Mouse (Mus musculus): ENCODE data around the gene Slc28a3.

- TF ChIP-seq CTCF (IDR thresholded peaks at IDR 0.05; ENCODE audit: control insufficient read depth, insufficient read depth, low read length) = no peak
- no peak for TF ChIP-seq POLR2A (IDR thresholded peaks at IDR 0.05; ENCODE audit: borderline replicate concordance, control insufficient read depth, low read depth, low read length)
These were observed 99.4 kb downstream of the Slc28a3 start for GRCm38 (mm10) chr13:58511248-58511647.

Measured in bone marrow, adult 2 months (tissue).